Mouse (Mus musculus) testis, adult 2 months (tissue): ENCODE data around the gene Spa17.

Experiments used
- CTCF ChIP-seq: fragments of 200-500 bp; IDR thresholded peaks from 2 replicates; pipeline ENCODE4 v1.5.1; 2012; ENCODE audit warnings: low read depth, mild to moderate bottlenecking, inconsistent platforms, low read length, moderate library complexity; ENCODE audit not compliant: control insufficient read depth, insufficient read depth, insufficient replicate concordance
- POLR2A ChIP-seq: fragments of 200-500 bp; IDR thresholded peaks from 2 replicates; pipeline ENCODE4 v1.6.1; 2012; ENCODE audit warnings: low read depth, mild to moderate bottlenecking, inconsistent platforms, low read length, moderate library complexity; ENCODE audit not compliant: control insufficient read depth

DNA sequence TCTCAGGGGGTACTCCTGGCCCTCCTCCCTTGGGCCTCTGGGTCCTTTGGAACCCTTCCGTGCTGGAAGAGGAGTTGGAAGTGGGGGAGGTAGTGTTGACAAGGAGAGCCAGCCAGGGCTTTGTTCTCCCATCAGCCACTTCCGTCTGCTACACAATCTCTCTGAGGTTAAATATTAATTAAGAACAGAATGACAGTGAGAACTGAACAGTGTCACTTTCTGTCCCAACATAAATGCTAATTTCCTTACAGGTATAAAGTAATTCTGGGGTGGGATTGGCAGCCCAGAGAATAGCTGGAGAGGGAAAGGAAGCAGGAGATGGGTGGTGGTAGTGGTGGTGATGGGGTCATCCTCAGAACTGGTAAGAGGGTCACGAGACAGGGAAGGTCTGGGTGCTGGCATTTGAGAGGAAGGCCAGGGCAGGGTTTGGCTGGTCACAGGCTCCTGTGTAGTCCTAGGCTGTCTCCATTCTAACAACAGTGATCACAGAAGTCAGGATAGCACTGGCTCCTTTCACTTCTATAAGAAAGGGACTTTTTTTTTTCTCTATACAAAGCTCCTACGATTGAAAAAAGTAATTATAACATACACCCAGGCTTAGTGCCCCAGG lies 44.8 kb downstream of the Spa17 start:
- TF ChIP-seq CTCF (no peak), POLR2A (no peak)
